Mouse (Mus musculus): Measurements from ENCODE around the gene Hs3st3a1. TPM values are rescaled to one million over a fixed set of nuclear protein-coding genes. Genes with fewer than 3 reads are reported as not detected.

Gene Hs3st3a1
- polyA plus RNA-seq, 1 experiment, result 0.96 TPM

- Histone ChIP-seq H3K4me1 (ENCODE audit: control insufficient read depth, insufficient read depth, low read length) (no peaks in the 10 kb centered on the region), H3K27ac (ENCODE audit: insufficient read depth, low read length) (no peak overlapping the region), H3K4me3 (ENCODE audit: insufficient read depth, low read length) (peak overlapping the region; percentile 49; the same call in 1 of the 2 replicates)
- TF ChIP-seq CTCF (IDR thresholded peaks at IDR 0.05; ENCODE audit: extremely low read depth, insufficient read depth, low read length), result no peak
- TF ChIP-seq POLR2A (IDR thresholded peaks at IDR 0.05; ENCODE audit: extremely low read depth, insufficient read depth, low read length), result no peak
These were observed 1.7 kb downstream of the Hs3st3a1 start for GRCm38 (mm10) chr11:64436791-64437298.

- Histone ChIP-seq H3K27ac (ENCODE audit: insufficient read depth, low read length) (no peak overlapping the region), H3K4me3 (ENCODE audit: insufficient read depth, low read length) (no peak overlapping the region), H3K4me1 (ENCODE audit: control insufficient read depth, insufficient read depth, low read length) (no peaks in the 10 kb centered on the region)
- TF ChIP-seq POLR2A (IDR thresholded peaks at IDR 0.05; ENCODE audit: extremely low read depth, insufficient read depth, low read length), result no peak
- TF ChIP-seq CTCF (IDR thresholded peaks at IDR 0.05; ENCODE audit: extremely low read depth, insufficient read depth, low read length), result no peak
These were observed 2.6 kb downstream of the Hs3st3a1 start for GRCm38 (mm10) chr11:64437721-64438120.

- H3K4me3 ChIP-seq (ENCODE audit: insufficient read depth, low read length), result no peak overlapping the region
- TF ChIP-seq CTCF (IDR thresholded peaks at IDR 0.05; ENCODE audit: extremely low read depth, insufficient read depth, low read length) (peak; percentile 14; the same call in 1 of the 2 replicates), POLR2A (IDR thresholded peaks at IDR 0.05; ENCODE audit: extremely low read depth, insufficient read depth, low read length) (no peak)
- no peaks in the 10 kb centered on the region for H3K4me1 ChIP-seq (ENCODE audit: control insufficient read depth, insufficient read depth, low read length)
- no peak overlapping the region for H3K27ac ChIP-seq (ENCODE audit: insufficient read depth, low read length)
These were observed 3.8 kb downstream of the Hs3st3a1 start for GRCm38 (mm10) chr11:64438909-64439308.

DNA sequence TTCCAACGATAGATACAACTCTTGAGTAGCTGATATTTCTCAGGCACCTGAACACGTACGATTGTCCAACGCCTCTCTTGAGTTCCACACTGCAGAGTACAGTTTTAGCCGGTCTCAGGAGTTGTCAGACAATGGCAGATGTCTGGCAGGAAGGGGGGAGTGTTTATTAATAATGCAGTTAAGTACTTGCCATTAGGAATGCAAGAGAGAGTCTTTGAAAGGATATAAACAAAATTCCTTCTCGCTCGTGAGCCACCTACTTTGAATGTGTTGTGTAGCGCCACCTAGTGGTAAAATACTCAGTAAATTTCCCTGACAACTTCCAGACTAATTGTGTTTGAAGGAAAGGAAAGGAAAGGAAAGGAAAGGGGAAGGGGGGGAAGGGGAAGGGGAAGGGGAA lies 7.0 kb downstream of the Hs3st3a1 start:
- H3K4me1 ChIP-seq (ENCODE audit: control insufficient read depth, insufficient read depth, low read length), result no peaks in the 10 kb centered on the region
- no peak overlapping the region for H3K4me3 ChIP-seq (ENCODE audit: insufficient read depth, low read length)
- H3K27ac ChIP-seq (ENCODE audit: insufficient read depth, low read length), result no peak overlapping the region
- TF ChIP-seq CTCF (IDR thresholded peaks at IDR 0.05; ENCODE audit: extremely low read depth, insufficient read depth, low read length) (0 out of 2 replicates have a peak, but pooled peaks have one; percentile 35), POLR2A (IDR thresholded peaks at IDR 0.05; ENCODE audit: extremely low read depth, insufficient read depth, low read length) (no peak)

DNA sequence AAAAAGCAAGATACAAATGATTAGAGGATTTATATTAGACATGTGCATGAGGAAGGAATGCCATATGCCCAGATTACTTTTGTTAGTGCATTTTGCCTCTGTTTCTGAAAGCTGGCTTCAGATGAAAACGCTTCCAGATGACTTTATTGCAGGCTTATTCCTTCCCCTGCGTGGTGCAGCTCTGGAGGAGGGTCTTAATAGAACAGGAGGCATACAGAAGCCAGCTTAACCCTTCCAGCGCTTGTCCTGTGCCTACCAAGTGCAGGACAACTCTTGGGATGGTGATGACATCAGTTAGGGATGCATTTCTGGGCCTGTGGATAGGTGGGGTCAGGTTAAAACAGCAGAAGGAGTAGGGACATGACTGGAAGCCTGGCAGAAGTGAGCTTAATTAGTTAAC lies 7.6 kb downstream of the Hs3st3a1 start:
- TF ChIP-seq POLR2A (IDR thresholded peaks at IDR 0.05; ENCODE audit: extremely low read depth, insufficient read depth, low read length), result no peak
- no peak for TF ChIP-seq CTCF (IDR thresholded peaks at IDR 0.05; ENCODE audit: extremely low read depth, insufficient read depth, low read length)
- Histone ChIP-seq H3K27ac (ENCODE audit: insufficient read depth, low read length) (no peak overlapping the region), H3K4me1 (ENCODE audit: control insufficient read depth, insufficient read depth, low read length) (no peaks in the 10 kb centered on the region), H3K4me3 (ENCODE audit: insufficient read depth, low read length) (no peak overlapping the region)

GRCm38 (mm10) chr11:64445227-64445626 lies 10.1 kb downstream of the Hs3st3a1 start:
- no peak overlapping the region for H3K27ac ChIP-seq (ENCODE audit: insufficient read depth, low read length)
- H3K4me1 ChIP-seq (ENCODE audit: control insufficient read depth, insufficient read depth, low read length), result no peaks in the 10 kb centered on the region
- TF ChIP-seq POLR2A (IDR thresholded peaks at IDR 0.05; ENCODE audit: extremely low read depth, insufficient read depth, low read length) (no peak), CTCF (IDR thresholded peaks at IDR 0.05; ENCODE audit: extremely low read depth, insufficient read depth, low read length) (no peak)
- no peak overlapping the region for H3K4me3 ChIP-seq (ENCODE audit: insufficient read depth, low read length)

- no peaks in the 10 kb centered on the region for H3K4me1 ChIP-seq (ENCODE audit: control insufficient read depth, insufficient read depth, low read length)
- H3K4me3 ChIP-seq (ENCODE audit: insufficient read depth, low read length), result no peak overlapping the region
- TF ChIP-seq CTCF (IDR thresholded peaks at IDR 0.05; ENCODE audit: extremely low read depth, insufficient read depth, low read length) (no peak), POLR2A (IDR thresholded peaks at IDR 0.05; ENCODE audit: extremely low read depth, insufficient read depth, low read length) (no peak)
- H3K27ac ChIP-seq (ENCODE audit: insufficient read depth, low read length), result no peak overlapping the region
These were observed 13.6 kb downstream of the Hs3st3a1 start for GRCm38 (mm10) chr11:64448586-64449315.

- Histone ChIP-seq H3K27ac (ENCODE audit: insufficient read depth, low read length) (no peak overlapping the region), H3K4me1 (ENCODE audit: control insufficient read depth, insufficient read depth, low read length) (no peaks in the 10 kb centered on the region), H3K4me3 (ENCODE audit: insufficient read depth, low read length) (no peak overlapping the region)
- no peak for TF ChIP-seq POLR2A (IDR thresholded peaks at IDR 0.05; ENCODE audit: extremely low read depth, insufficient read depth, low read length)
These were observed 26.6 kb downstream of the Hs3st3a1 start for GRCm38 (mm10) chr11:64461746-64462145.

GRCm38 (mm10) chr11:64468737-64469136 lies 33.6 kb downstream of the Hs3st3a1 start:
- no peaks in the 10 kb centered on the region for H3K4me1 ChIP-seq (ENCODE audit: control insufficient read depth, insufficient read depth, low read length)
- H3K4me3 ChIP-seq (ENCODE audit: insufficient read depth, low read length), result no peak overlapping the region
- H3K27ac ChIP-seq (ENCODE audit: insufficient read depth, low read length), result no peak overlapping the region
- TF ChIP-seq POLR2A (IDR thresholded peaks at IDR 0.05; ENCODE audit: extremely low read depth, insufficient read depth, low read length) (no peak), CTCF (IDR thresholded peaks at IDR 0.05; ENCODE audit: extremely low read depth, insufficient read depth, low read length) (no peak)

- no peak for TF ChIP-seq POLR2A (IDR thresholded peaks at IDR 0.05; ENCODE audit: extremely low read depth, insufficient read depth, low read length)
- TF ChIP-seq CTCF (IDR thresholded peaks at IDR 0.05; ENCODE audit: extremely low read depth, insufficient read depth, low read length), result no peak
- Histone ChIP-seq H3K4me3 (ENCODE audit: insufficient read depth, low read length) (no peak overlapping the region), H3K4me1 (ENCODE audit: control insufficient read depth, insufficient read depth, low read length) (no peaks in the 10 kb centered on the region), H3K27ac (ENCODE audit: insufficient read depth, low read length) (no peak overlapping the region)
These were observed 35.6 kb downstream of the Hs3st3a1 start for GRCm38 (mm10) chr11:64470689-64471088.
